Mouse (Mus musculus) kidney, postnatal 14 days (tissue): ENCODE data around the gene Trpc7.
A peak's percentile ranks its signal among the peaks of the same experiment; 100 is the strongest.

Experiments
- DNase-seq: peaks from one replicate; pipeline ENCODE4 v3.0.0; 2022; ENCODE audit warnings: mixed read lengths

Gene Trpc7

GRCm38 (mm10) chr13:56742325-56742901 is 153.4 kb downstream of the Trpc7 start:
- no peak for DNase-seq

- no peak for DNase-seq
Observed at GRCm38 (mm10) chr13:56741691-56742090, 154.1 kb downstream of the Trpc7 start.

GRCm38 (mm10) chr13:56740496-56740895 is 155.3 kb downstream of the Trpc7 start:
- no peak for DNase-seq

- no peak for DNase-seq
Observed at GRCm38 (mm10) chr13:56739556-56739955, 156.2 kb downstream of the Trpc7 start.

GRCm38 (mm10) chr13:56735212-56735875 is 160.4 kb downstream of the Trpc7 start:
- peak; percentile 61 for DNase-seq

GRCm38 (mm10) chr13:56734617-56735016 is 161.2 kb downstream of the Trpc7 start:
- no peak for DNase-seq

GRCm38 (mm10) chr13:56729046-56729445 is 166.7 kb downstream of the Trpc7 start:
- DNase-seq = no peak

- DNase-seq = no peak
Observed at GRCm38 (mm10) chr13:56726551-56726950, 169.2 kb downstream of the Trpc7 start.
